Mouse (Mus musculus) frontal cortex, adult (tissue): ENCODE data around the gene Spata4.
"Not testable (repeated sequence)": the region's sequence is repeated elsewhere in the genome, so short reads cannot be mapped to it uniquely, and the experiment has no call there.

Source experiments
- ATAC-seq: cut with Nextera tagmentation; 2 replicates; pipeline ENCODE4 v1.9.2; 2017; ENCODE audit warnings: mild to moderate bottlenecking, moderate library complexity, mixed read lengths; ENCODE audit not compliant: low TSS enrichment

Gene Spata4

DNA sequence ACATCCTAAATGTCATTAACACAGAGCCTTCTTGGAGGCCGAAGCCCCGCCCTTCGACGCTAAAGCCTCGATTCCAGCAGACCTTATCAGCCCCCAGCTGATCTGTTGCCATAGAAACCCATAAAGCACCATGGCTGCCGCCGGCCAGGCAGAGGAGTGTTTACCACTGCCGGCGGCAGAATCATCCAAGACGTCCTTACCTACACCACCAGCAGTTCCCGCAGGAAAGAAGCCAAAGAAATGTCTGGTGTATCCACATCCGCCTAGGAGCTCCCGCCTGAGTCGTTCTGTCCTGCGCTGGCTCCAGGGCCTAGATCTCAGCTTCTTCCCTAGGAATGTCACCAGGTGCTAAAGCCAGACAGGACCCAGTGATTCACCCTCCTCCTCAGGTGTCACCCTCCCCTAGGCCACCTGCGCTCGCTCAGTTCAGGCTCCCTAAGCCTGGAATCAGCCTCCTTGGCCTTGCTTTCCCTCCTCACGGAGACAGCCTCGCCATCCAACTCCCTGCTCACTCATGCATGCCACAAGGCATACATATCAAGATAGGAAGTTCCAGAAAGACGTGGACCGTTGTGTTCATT lies at the start of gene Spata4:
TSS of gene Spata4 (plus strand) at position 111 of the 581 bp plus-strand sequence.
- peak; percentile 78 for ATAC-seq

DNA sequence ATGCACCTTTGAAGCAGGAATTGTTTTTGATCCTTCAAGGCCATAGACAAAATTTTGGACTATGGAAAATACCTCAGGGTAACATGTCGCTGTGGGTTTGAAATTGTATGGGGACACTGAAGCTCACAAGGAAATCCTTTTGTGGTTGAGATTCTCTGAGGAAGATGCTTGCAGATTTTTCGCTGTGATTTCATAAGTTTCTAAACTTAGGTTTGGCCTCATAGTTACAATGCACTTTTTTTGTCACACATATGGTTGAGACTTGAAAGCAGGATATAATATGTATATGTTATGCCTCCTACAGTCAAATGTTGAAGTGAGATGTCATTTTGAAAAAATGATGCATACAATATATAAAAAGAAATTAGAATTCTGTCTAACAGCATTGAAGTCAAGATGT lies 45.7 kb upstream of the Spata4 start:
- peak; percentile 93 for ATAC-seq

DNA sequence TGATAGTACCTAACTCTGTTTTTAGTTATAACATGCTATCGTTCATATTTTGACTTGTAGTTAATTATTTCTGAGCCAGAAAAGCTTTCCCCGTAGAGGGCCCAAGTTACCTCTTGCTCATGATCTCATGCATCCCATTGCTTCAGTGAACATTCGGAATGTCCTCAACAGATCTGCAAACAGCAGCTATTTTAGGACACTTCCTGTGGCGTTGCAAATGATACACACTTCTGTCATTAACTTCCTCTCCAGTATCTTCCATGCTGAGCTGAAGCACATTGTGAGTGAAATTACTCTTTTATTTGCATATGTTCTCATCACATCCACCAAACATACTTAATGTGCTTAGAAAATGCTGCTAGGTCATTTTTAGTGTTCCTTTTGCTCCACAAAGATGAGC lies 38.4 kb upstream of the Spata4 start:
- peak; percentile 22; the same call in 1 of the 2 replicates for ATAC-seq

DNA sequence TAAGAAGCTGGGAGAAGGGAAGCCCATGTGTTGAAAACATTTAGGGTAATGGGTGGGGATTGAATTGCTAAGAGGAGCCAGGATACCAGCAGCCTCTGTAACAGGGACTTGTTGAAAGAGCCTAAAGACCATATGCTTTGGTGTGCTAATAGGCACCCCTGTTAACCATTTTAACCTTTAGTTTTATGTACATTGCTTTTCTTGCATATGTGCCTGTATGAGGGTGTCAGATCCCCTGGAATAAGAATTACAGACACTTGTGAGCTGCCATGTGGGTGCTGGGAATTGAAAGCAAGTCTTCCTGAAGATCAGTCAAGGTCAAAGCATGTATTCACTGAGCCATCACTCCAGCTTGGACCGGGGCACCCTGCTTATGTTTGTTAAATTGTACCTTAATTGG lies 35.4 kb upstream of the Spata4 start:
- ATAC-seq, result no peak

DNA sequence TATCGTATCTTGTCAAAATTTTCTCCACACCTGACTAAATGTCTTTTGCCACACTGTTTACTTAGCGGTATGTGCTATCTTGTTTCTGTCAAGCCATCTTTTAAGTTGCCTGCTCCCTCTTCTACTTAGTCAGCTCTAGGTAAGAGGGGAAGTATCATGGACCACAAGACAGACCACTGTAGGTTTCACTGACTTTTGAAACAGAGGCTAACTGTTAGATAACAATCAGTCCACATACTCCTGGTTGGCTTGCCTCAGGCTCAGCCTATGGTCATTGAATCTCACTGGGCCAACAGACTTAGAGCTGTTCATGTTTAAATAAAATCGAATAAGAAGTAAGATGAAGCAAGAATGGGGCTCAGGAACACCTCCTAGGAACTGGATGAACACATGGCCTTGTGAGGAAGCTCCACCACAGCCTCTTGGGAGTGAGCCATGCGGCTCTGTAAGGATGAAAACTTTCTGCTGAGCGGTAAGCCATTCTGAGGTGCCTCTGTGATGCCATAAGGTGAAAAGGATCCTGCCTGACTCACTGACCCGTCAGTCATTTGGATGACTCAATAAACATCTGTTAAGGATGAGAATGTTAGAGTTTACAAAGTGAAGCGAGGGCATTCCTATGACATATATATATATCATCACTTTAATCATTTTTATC lies 34.8 kb upstream of the Spata4 start:
- ATAC-seq, result no peak

- peak; percentile 56 for ATAC-seq
These were observed 33.4 kb upstream of the Spata4 start for GRCm38 (mm10) chr8:54567168-54567567.

GRCm38 (mm10) chr8:54570618-54571609 lies 29.7 kb upstream of the Spata4 start:
- ATAC-seq, result peak; percentile 59

DNA sequence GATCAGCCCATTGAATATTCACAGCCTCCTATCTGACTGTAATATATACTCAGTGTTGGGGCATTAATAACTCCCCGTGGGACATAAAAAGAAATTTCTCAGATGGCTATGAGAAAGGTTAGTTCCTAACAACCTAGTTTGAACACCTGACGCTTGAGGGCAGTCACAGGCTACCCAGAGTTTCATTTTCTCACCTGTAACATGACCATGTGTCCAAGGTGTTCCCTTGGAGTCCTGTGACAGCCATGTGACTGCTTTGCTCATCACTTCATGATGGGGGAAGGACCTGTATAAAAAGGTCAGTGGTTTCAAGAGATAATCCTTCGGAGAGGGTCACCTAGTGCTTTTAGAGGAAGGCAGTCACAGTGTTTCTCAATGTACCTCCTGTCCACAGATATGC lies 19.1 kb upstream of the Spata4 start:
- no peak for ATAC-seq

GRCm38 (mm10) chr8:54582886-54583285 lies 17.7 kb upstream of the Spata4 start:
- ATAC-seq, result no peak

- peak; percentile 81 for ATAC-seq
These were observed 5.9 kb upstream of the Spata4 start for GRCm38 (mm10) chr8:54594634-54595033.

- ATAC-seq, result no peak
These were observed 4.5 kb upstream of the Spata4 start for GRCm38 (mm10) chr8:54596051-54596450.

DNA sequence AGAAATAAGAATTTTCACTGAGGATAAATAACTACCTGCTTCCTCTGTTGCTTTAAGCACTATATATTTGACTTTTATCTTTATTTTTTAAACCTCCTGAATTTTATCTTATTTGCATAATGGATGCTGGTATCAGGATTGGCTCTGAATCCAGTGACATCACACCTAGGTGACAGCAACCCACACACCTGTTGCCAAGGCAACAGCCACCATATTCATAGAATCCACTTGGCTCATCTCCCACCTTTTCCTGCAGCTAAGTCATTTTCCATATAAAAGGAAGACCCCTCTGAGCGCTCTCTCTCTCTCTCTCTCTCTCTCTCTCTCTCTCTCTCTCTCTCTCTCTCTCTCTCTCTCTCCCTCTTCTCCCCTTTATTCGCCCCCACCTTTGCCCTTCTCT lies 3.6 kb upstream of the Spata4 start:
- no peak for ATAC-seq

- ATAC-seq, result peak; percentile 5; the same call in 1 of the 2 replicates
These were observed 3.2 kb upstream of the Spata4 start for GRCm38 (mm10) chr8:54597386-54597785.

DNA sequence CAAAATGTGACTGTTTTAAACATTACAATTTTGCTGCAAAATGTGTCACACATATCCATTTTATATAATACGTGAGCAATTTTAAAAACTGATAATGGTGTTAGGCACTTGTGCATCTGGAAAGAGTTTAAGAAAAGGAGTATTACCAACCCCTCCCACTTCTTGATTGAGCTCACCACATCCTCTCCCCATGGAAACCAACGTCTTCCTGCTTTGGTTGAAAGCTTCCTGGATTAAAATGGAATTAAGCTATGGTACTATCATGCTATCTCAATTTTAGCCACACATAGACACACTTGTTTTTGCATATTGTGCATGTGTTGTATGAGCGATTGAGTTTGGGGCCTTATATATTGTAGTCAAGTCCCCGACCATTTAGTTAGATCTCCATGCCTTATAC lies 2.9 kb downstream of the Spata4 start:
- no peak for ATAC-seq

DNA sequence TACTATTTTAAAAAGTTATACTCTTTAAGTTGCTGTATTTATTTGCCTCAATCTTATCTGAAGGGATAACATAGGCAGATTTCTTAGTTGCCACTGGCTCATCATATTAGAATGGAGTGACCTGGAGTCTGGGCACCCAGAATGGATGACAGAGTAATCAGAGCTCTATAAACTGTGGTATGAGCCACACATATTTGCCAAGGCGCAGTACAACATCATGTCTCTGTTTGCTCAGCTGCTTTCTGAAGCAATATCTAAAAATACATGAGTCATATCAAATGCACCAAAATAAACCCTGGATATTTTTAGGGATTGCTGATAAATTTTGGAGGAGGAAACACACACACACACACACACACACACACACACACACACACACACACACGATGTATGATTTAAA lies 8.8 kb downstream of the Spata4 start:
- peak; percentile 57 for ATAC-seq

DNA sequence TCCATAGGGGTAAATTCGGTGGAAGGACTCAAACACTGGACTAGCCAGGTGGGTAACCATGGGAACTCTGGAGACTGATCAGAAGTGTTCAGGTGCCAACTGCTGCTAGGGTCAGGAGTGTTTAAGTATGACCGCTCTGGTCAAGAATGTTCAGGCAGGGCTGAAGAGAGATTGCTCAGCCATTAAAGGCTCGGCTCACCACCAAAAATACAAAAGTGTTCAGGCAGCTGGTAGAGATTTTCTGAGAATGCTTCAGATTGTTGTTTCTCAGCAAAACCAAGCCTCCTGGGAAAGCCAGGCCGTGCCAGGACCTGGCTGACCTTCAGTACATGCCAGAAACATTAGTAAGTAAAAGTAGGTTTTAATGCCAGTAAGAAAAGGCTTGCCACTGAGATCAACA lies 9.7 kb downstream of the Spata4 start:
- no peak for ATAC-seq

DNA sequence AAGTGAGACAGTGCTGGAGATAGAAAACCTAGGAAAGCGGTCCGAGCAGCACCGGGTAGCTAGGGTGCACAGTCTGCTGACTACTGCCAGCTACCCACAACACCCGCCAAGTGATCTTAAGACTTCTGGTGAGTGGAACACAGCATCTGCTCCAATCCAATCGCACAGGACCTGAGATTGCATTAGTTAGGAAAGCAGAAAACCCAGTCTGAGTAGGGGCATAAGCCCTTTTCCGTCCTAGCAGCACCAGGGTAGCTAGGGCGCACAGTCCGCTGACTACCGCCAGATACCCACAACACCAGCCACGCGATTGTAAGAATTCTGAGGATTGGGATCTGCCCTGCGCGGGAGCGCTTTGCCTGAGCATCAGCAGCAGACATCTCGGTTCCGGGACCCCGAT lies 16.1 kb downstream of the Spata4 start:
- ATAC-seq, result not testable (repeated sequence)

DNA sequence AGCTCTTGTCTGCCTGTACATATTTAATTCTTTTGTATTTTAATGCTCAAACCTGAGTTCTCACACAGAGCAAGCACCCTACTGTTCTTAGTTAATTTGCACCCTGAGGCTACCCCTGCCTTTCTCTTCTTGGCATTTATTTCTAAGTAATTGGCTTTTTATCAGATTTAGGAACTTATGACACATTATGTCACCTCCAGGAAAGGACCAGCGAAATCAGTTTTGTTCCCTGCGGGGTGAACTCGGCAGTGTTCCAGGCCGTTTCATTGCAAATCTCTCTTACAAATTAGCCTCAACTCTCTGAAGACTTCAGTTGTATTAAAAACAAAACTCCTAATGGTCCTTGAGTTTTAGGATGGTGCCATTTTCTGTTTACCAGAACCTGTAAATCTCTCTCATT lies 38.1 kb downstream of the Spata4 start:
- no peak for ATAC-seq
